Mouse (Mus musculus): ENCODE measurements around the gene Tex9. TPM values are rescaled to one million over a fixed set of nuclear protein-coding genes. Genes with fewer than 3 reads are reported as not detected.

Gene Tex9
- polyA plus RNA-seq, 1 experiment, result 4.6 TPM

GRCm38 (mm10) chr9:72422284-72422683 lies 69.7 kb downstream of the Tex9 start:
- H3K4me3 ChIP-seq (ENCODE audit: insufficient read depth, poor library complexity, severe bottlenecking), result no peak overlapping the region
- no peak for TF ChIP-seq FOSL1 (IDR thresholded peaks at IDR 0.05; ENCODE audit: insufficient read depth, low read length, poor library complexity, severe bottlenecking)
- TF ChIP-seq CEBPB (IDR thresholded peaks at IDR 0.05; ENCODE audit: low read depth), result no peak
- no peak for TF ChIP-seq MYOD1 (IDR thresholded peaks at IDR 0.05; ENCODE audit: control insufficient read depth, insufficient read length, low read depth)
- TF ChIP-seq MAX (IDR thresholded peaks at IDR 0.05), result no peak
- no peak for TF ChIP-seq MYOG (IDR thresholded peaks at IDR 0.05; ENCODE audit: control insufficient read depth, extremely low read depth, insufficient read length)
- no peak for TF ChIP-seq CTCF (IDR thresholded peaks at IDR 0.05; ENCODE audit: control insufficient read depth, insufficient read depth, insufficient read length)
- TF ChIP-seq USF1 (IDR thresholded peaks at IDR 0.05; ENCODE audit: low read depth), result no peak
- peaks cover under 1% of the 10 kb centered on the region for H3K27me3 ChIP-seq (ENCODE audit: control insufficient read depth, insufficient read depth, insufficient read length)
- no peaks in the 10 kb centered on the region for H3K79me2 ChIP-seq (ENCODE audit: control insufficient read depth, insufficient read depth)
- no peaks in the 10 kb centered on the region for H3K79me3 ChIP-seq (ENCODE audit: low read depth)
- H3ac ChIP-seq (ENCODE audit: control insufficient read depth, insufficient read length, low read depth), result no peak overlapping the region
- H3K36me3 ChIP-seq (ENCODE audit: control insufficient read depth, insufficient read depth), result no peaks in the 10 kb centered on the region

- TF ChIP-seq CTCF (IDR thresholded peaks at IDR 0.05; ENCODE audit: control insufficient read depth, insufficient read depth, insufficient read length), result no peak
- no peak for TF ChIP-seq MAX (IDR thresholded peaks at IDR 0.05)
- no peak for TF ChIP-seq FOSL1 (IDR thresholded peaks at IDR 0.05; ENCODE audit: insufficient read depth, low read length, poor library complexity, severe bottlenecking)
- TF ChIP-seq USF1 (IDR thresholded peaks at IDR 0.05; ENCODE audit: low read depth), result no peak
- TF ChIP-seq MYOG (IDR thresholded peaks at IDR 0.05; ENCODE audit: control insufficient read depth, extremely low read depth, insufficient read length), result no peak
- TF ChIP-seq MYOD1 (IDR thresholded peaks at IDR 0.05; ENCODE audit: control insufficient read depth, insufficient read length, low read depth), result no peak
- no peak for TF ChIP-seq CEBPB (IDR thresholded peaks at IDR 0.05; ENCODE audit: low read depth)
- no peak overlapping the region for H3K4me3 ChIP-seq (ENCODE audit: insufficient read depth, poor library complexity, severe bottlenecking)
- no peak overlapping the region for H3ac ChIP-seq (ENCODE audit: control insufficient read depth, insufficient read length, low read depth)
- H3K36me3 ChIP-seq (ENCODE audit: control insufficient read depth, insufficient read depth), result no peaks in the 10 kb centered on the region
- H3K79me3 ChIP-seq (ENCODE audit: low read depth), result no peaks in the 10 kb centered on the region
- no peaks in the 10 kb centered on the region for H3K27me3 ChIP-seq (ENCODE audit: control insufficient read depth, insufficient read depth, insufficient read length)
- H3K79me2 ChIP-seq (ENCODE audit: control insufficient read depth, insufficient read depth), result no peaks in the 10 kb centered on the region
Observed at GRCm38 (mm10) chr9:72420490-72420889, 71.5 kb downstream of the Tex9 start.

GRCm38 (mm10) chr9:72418443-72418842 lies 73.6 kb downstream of the Tex9 start:
- Histone ChIP-seq H3K36me3 (ENCODE audit: control insufficient read depth, insufficient read depth) (no peaks in the 10 kb centered on the region), H3K79me2 (ENCODE audit: control insufficient read depth, insufficient read depth) (no peaks in the 10 kb centered on the region), H3K27me3 (ENCODE audit: control insufficient read depth, insufficient read depth, insufficient read length) (no peaks in the 10 kb centered on the region), H3K79me3 (ENCODE audit: low read depth) (no peaks in the 10 kb centered on the region), H3ac (ENCODE audit: control insufficient read depth, insufficient read length, low read depth) (no peak overlapping the region), H3K4me3 (ENCODE audit: insufficient read depth, poor library complexity, severe bottlenecking) (no peak overlapping the region)
- TF ChIP-seq MYOD1 (IDR thresholded peaks at IDR 0.05; ENCODE audit: control insufficient read depth, insufficient read length, low read depth) (no peak), MYOG (IDR thresholded peaks at IDR 0.05; ENCODE audit: control insufficient read depth, extremely low read depth, insufficient read length) (no peak), FOSL1 (IDR thresholded peaks at IDR 0.05; ENCODE audit: insufficient read depth, low read length, poor library complexity, severe bottlenecking) (no peak), USF1 (IDR thresholded peaks at IDR 0.05; ENCODE audit: low read depth) (no peak), CTCF (IDR thresholded peaks at IDR 0.05; ENCODE audit: control insufficient read depth, insufficient read depth, insufficient read length) (no peak)

GRCm38 (mm10) chr9:72411746-72412145 lies 80.3 kb downstream of the Tex9 start:
- no peaks in the 10 kb centered on the region for H3K36me3 ChIP-seq (ENCODE audit: control insufficient read depth, insufficient read depth)
- no peaks in the 10 kb centered on the region for H3K79me2 ChIP-seq (ENCODE audit: control insufficient read depth, insufficient read depth)
- no peak overlapping the region for H3ac ChIP-seq (ENCODE audit: control insufficient read depth, insufficient read length, low read depth)
- no peaks in the 10 kb centered on the region for H3K27me3 ChIP-seq (ENCODE audit: control insufficient read depth, insufficient read depth, insufficient read length)
- TF ChIP-seq CTCF (IDR thresholded peaks at IDR 0.05; ENCODE audit: control insufficient read depth, insufficient read depth, insufficient read length), result peak; percentile 18
- no peak for TF ChIP-seq MAX (IDR thresholded peaks at IDR 0.05)
- no peak for TF ChIP-seq CEBPB (IDR thresholded peaks at IDR 0.05; ENCODE audit: low read depth)
- no peaks in the 10 kb centered on the region for H3K79me3 ChIP-seq (ENCODE audit: low read depth)
- no peak overlapping the region for H3K4me3 ChIP-seq (ENCODE audit: insufficient read depth, poor library complexity, severe bottlenecking)

GRCm38 (mm10) chr9:72409381-72410225 lies 82.4 kb downstream of the Tex9 start:
- TF ChIP-seq CEBPB (IDR thresholded peaks at IDR 0.05; ENCODE audit: low read depth) (no peak), USF1 (IDR thresholded peaks at IDR 0.05; ENCODE audit: low read depth) (no peak), MYOD1 (IDR thresholded peaks at IDR 0.05; ENCODE audit: control insufficient read depth, insufficient read length, low read depth) (no peak), CTCF (IDR thresholded peaks at IDR 0.05; ENCODE audit: control insufficient read depth, insufficient read depth, insufficient read length) (no peak), MYOG (IDR thresholded peaks at IDR 0.05; ENCODE audit: control insufficient read depth, extremely low read depth, insufficient read length) (no peak), FOSL1 (IDR thresholded peaks at IDR 0.05; ENCODE audit: insufficient read depth, low read length, poor library complexity, severe bottlenecking) (no peak), MAX (IDR thresholded peaks at IDR 0.05) (no peak)
- H3K79me3 ChIP-seq (ENCODE audit: low read depth), result no peaks in the 10 kb centered on the region
- H3K27me3 ChIP-seq (ENCODE audit: control insufficient read depth, insufficient read depth, insufficient read length), result no peaks in the 10 kb centered on the region
- H3ac ChIP-seq (ENCODE audit: control insufficient read depth, insufficient read length, low read depth), result no peak overlapping the region
- no peaks in the 10 kb centered on the region for H3K79me2 ChIP-seq (ENCODE audit: control insufficient read depth, insufficient read depth)
- no peak overlapping the region for H3K4me3 ChIP-seq (ENCODE audit: insufficient read depth, poor library complexity, severe bottlenecking)
- no peaks in the 10 kb centered on the region for H3K36me3 ChIP-seq (ENCODE audit: control insufficient read depth, insufficient read depth)
